Mouse (Mus musculus): ENCODE results near the gene Gm10490.

GRCm38 (mm10) chrX:7863181-7863580, 46.2 kb upstream of the Gm10490 start:
- TF ChIP-seq POLR2A (IDR thresholded peaks at IDR 0.05; ENCODE audit: control insufficient read depth, extremely low read depth, insufficient read depth, low read length, poor library complexity) (no peak), CTCF (IDR thresholded peaks at IDR 0.05; ENCODE audit: borderline replicate concordance, control insufficient read depth, extremely low read depth, insufficient read depth, low read length, poor library complexity) (no peak)

All from thymus, adult 2 months (tissue).